In genomic region chr2:31060787-31061730, GRCm38 (mm10) we compare ENCODE assay signal across 10 mouse cellular contexts.
A peak's percentile ranks its signal among the peaks of the same experiment; 100 is the strongest.
DNase-seq lines count a peak whose midpoint lies in the region.
"Had no signal": no experiment of that assay in that cellular context is flagged by ENCODE, and none has a peak within 500 bp of the region (broad histone marks: within the 10 kb centered on the region; RNA-seq: fewer than 3 reads in every experiment).

No protein-coding gene starts in this region.

- DNase-seq in left cerebral cortex, postnatal 4 days, result peak; percentile 62
- no peak for DNase-seq in left cerebral cortex, postnatal 25 days (ENCODE audit: low spot score in 2 of 2)
- peak; percentile 92 to 94 for DNase-seq in cerebellum, postnatal 25 days
- peak; percentile 58 to 61 for DNase-seq in lung, postnatal 4 days
- peak; percentile 56 to 70 for DNase-seq in thymus, postnatal 36 days
- no peak for DNase-seq in heart, adult 9 months (ENCODE audit: low spot score in 2 of 2)
- no peak for DNase-seq in gastrocnemius, postnatal 36 days
- no peak for DNase-seq in layer of hippocampus, adult 8-10 months (ENCODE audit: low spot score in 2 of 2)
- DNase-seq: gastrocnemius, postnatal 14 days; lung, embryonic 14.5 days had no signal

- intact Hi-C loops in left cerebral cortex, postnatal 4 days (cut with DNase I), result no loop called here
- intact Hi-C loops in left cerebral cortex, postnatal 25 days (cut with DNase I), result no loop called here
- intact Hi-C loops in gastrocnemius, postnatal 36 days (cut with DNase I), result loop anchor here (5.0 kb wide), 1 partner anchor 1609 kb away; no protein-coding TSS in a partner anchor

Comparison
In these comparisons a context has a peak if more than half of its experiments do, and no peak if none do; other contexts are left out.
1. DNase-seq: peak in left cerebral cortex, postnatal 4 days (single experiment), cerebellum, postnatal 25 days (2 of 2), lung, postnatal 4 days (2 of 2) and thymus, postnatal 36 days (2 of 2); none in left cerebral cortex, postnatal 25 days (0 of 2), heart, adult 9 months (0 of 2), gastrocnemius, postnatal 36 days (0 of 2) and layer of hippocampus, adult 8-10 months (0 of 2).